ENCODE assay signal across 10 mouse cellular contexts in genomic region chr11:37434600-37434999, GRCm38 (mm10).
"Had no signal": no experiment of that assay in that cellular context is flagged by ENCODE, and none has a peak within 500 bp of the region (broad histone marks: within the 10 kb centered on the region; RNA-seq: fewer than 3 reads in every experiment).

No protein-coding gene starts in this region.

- DNase-seq: kidney, adult 18-20 months; kidney, adult 9 months; kidney, postnatal 14 days; kidney, postnatal 4 days; liver, postnatal 0 days; lung, embryonic 14.5 days; retina, postnatal 1 day; spleen, adult 18-20 months; thymus, adult 18-20 months; thymus, postnatal 4 days had no signal
